Mouse (Mus musculus) lung, embryonic 15.5 days (tissue): ENCODE results near the gene Cdyl2. TPM values are rescaled to one million over a fixed set of nuclear protein-coding genes. Genes with fewer than 3 reads are reported as not detected.

Experiments used
- ATAC-seq: fragments of 200-750 bp; cut with Nextera tagmentation; 2 replicates; pipeline ENCODE4 v1.8.0; 2017; ENCODE audit warnings: moderate number of reproducible peaks, borderline replicate concordance; ENCODE audit not compliant: low FRiP score, low TSS enrichment; ENCODE audit errors: extremely low read depth
- H3K27ac ChIP-seq: fragments of 300-500 bp; sonication (generic); 2 replicates; pipeline ENCODE4 v1.5.1; 2015; ENCODE audit warnings: moderate library complexity, mild to moderate bottlenecking, inconsistent platforms
- H3K27me3 ChIP-seq: fragments of 300-500 bp; sonication (generic); 2 replicates; pipeline ENCODE4 v1.6.1; 2015; ENCODE audit warnings: inconsistent platforms
- H3K36me3 ChIP-seq: fragments of 300-500 bp; sonication (generic); 2 replicates; pipeline ENCODE4 v1.6.1; 2015; ENCODE audit warnings: inconsistent platforms
- H3K4me1 ChIP-seq: fragments of 300-500 bp; sonication (generic); 2 replicates; pipeline ENCODE4 v1.6.1; 2015; ENCODE audit warnings: inconsistent platforms
- H3K4me2 ChIP-seq: fragments of 300-500 bp; sonication (generic); 2 replicates; pipeline ENCODE4 v1.6.1; 2015; ENCODE audit warnings: inconsistent platforms, mild to moderate bottlenecking, moderate library complexity
- H3K4me3 ChIP-seq: fragments of 300-500 bp; sonication (generic); 2 replicates; pipeline ENCODE4 v1.5.1; 2015; ENCODE audit warnings: mild to moderate bottlenecking, inconsistent platforms
- H3K9ac ChIP-seq: fragments of 300-500 bp; sonication (generic); 2 replicates; pipeline ENCODE4 v1.6.1; 2015; ENCODE audit warnings: inconsistent platforms
- H3K9me3 ChIP-seq: fragments of 300-500 bp; sonication (generic); 2 replicates; pipeline ENCODE4 v1.6.1; 2016; ENCODE audit warnings: inconsistent platforms
- WGBS: fragments of 180-500 bp; shearing (Covaris S2); methylation state at CpG from one replicate; pipeline ENCODE4 v1.1.7; 2015; 5-methylcytosine and 5-hydroxymethylcytosine counted together
- polyA plus RNA-seq: library from polyadenylated mRNA; unstranded; fragments of >200 nt; fragmentation: Nextera tagmentation; extraction: Ambion mirVana; gene quantifications from 2 replicates; pipeline ENCODE4 v1.2.1, GENCODE M21; 2015

Gene Cdyl2
- polyA plus RNA-seq, 1 experiment from 2014 or later, result 6.9 TPM

- no peak for ATAC-seq
- 94% methylated on average over 5 of the region's 5 CpGs for WGBS
- Histone ChIP-seq H3K4me2 (no peak overlapping the region), H3K36me3 (0 out of 2 replicates have a peak, but pooled peaks cover 5% of the 10 kb centered on the region), H3K4me3 (no peak overlapping the region), H3K9ac (no peak overlapping the region), H3K9me3 (no peaks in the 10 kb centered on the region), H3K4me1 (no peaks in the 10 kb centered on the region), H3K27ac (no peak overlapping the region), H3K27me3 (no peaks in the 10 kb centered on the region)
Observed at GRCm38 (mm10) chr8:116573085-116573484, 159.7 kb downstream of the Cdyl2 start.

- Histone ChIP-seq H3K27ac (no peak overlapping the region), H3K36me3 (no peaks in the 10 kb centered on the region), H3K4me3 (no peak overlapping the region), H3K4me1 (no peaks in the 10 kb centered on the region), H3K4me2 (no peak overlapping the region), H3K9ac (no peak overlapping the region), H3K9me3 (no peaks in the 10 kb centered on the region), H3K27me3 (no peaks in the 10 kb centered on the region)
- WGBS, result 79% methylated on average over 3 of the region's 3 CpGs
- ATAC-seq, result no peak
Observed at GRCm38 (mm10) chr8:116552778-116553177, 180.0 kb downstream of the Cdyl2 start.

- Histone ChIP-seq H3K27ac (no peak overlapping the region), H3K36me3 (no peaks in the 10 kb centered on the region), H3K4me1 (no peaks in the 10 kb centered on the region), H3K9ac (no peak overlapping the region), H3K4me3 (no peak overlapping the region), H3K4me2 (no peak overlapping the region), H3K27me3 (no peaks in the 10 kb centered on the region), H3K9me3 (no peaks in the 10 kb centered on the region)
- no peak for ATAC-seq
- WGBS, result 85% methylated on average over 6 of the region's 6 CpGs
Observed at GRCm38 (mm10) chr8:116552255-116552654, 180.5 kb downstream of the Cdyl2 start.

- ATAC-seq, result no peak
- WGBS, result 46% methylated on average over 1 of the region's 1 CpGs
- Histone ChIP-seq H3K4me3 (no peak overlapping the region), H3K9ac (no peak overlapping the region), H3K4me2 (no peak overlapping the region), H3K27me3 (no peaks in the 10 kb centered on the region), H3K36me3 (no peaks in the 10 kb centered on the region), H3K27ac (no peak overlapping the region), H3K9me3 (no peaks in the 10 kb centered on the region), H3K4me1 (no peaks in the 10 kb centered on the region)
Observed at GRCm38 (mm10) chr8:116543366-116543765, 189.4 kb downstream of the Cdyl2 start.

- Histone ChIP-seq H3K4me2 (no peak overlapping the region), H3K4me3 (no peak overlapping the region), H3K9ac (no peak overlapping the region), H3K27me3 (no peaks in the 10 kb centered on the region), H3K36me3 (no peaks in the 10 kb centered on the region), H3K27ac (no peak overlapping the region), H3K9me3 (no peaks in the 10 kb centered on the region), H3K4me1 (no peaks in the 10 kb centered on the region)
- ATAC-seq, result no peak
- 81% methylated on average over 5 of the region's 5 CpGs for WGBS
Observed at GRCm38 (mm10) chr8:116542842-116543241, 189.9 kb downstream of the Cdyl2 start.

- Histone ChIP-seq H3K4me1 (no peaks in the 10 kb centered on the region), H3K4me2 (no peak overlapping the region), H3K27ac (no peak overlapping the region), H3K36me3 (no peaks in the 10 kb centered on the region), H3K27me3 (no peaks in the 10 kb centered on the region), H3K9me3 (no peaks in the 10 kb centered on the region), H3K4me3 (no peak overlapping the region), H3K9ac (no peak overlapping the region)
- WGBS, result 76% methylated on average over 1 of the region's 1 CpGs
- no peak for ATAC-seq
Observed at GRCm38 (mm10) chr8:116540136-116540535, 192.7 kb downstream of the Cdyl2 start.

GRCm38 (mm10) chr8:116538763-116539162 is 194.0 kb downstream of the Cdyl2 start:
- 33% methylated on average over 7 of the region's 7 CpGs for WGBS
- H3K4me1 ChIP-seq, result no peaks in the 10 kb centered on the region

GRCm38 (mm10) chr8:116536786-116537185 is 196.0 kb downstream of the Cdyl2 start:
- Histone ChIP-seq H3K27ac (no peak overlapping the region), H3K4me3 (no peak overlapping the region), H3K9ac (no peak overlapping the region), H3K27me3 (no peaks in the 10 kb centered on the region), H3K4me1 (no peaks in the 10 kb centered on the region), H3K4me2 (no peak overlapping the region), H3K36me3 (no peaks in the 10 kb centered on the region), H3K9me3 (peaks cover 4% of the 10 kb centered on the region; the same call in 1 of the 2 replicates)
- no peak for ATAC-seq
- WGBS, result 69% methylated on average over 5 of the region's 5 CpGs

More at GRCm38 (mm10) chr8:116538763-116539162, 194.0 kb downstream of the Cdyl2 start:
- no peaks in the 10 kb centered on the region for H3K27me3 ChIP-seq
- no peak overlapping the region for H3K4me3 ChIP-seq
- H3K36me3 ChIP-seq, result no peaks in the 10 kb centered on the region
- no peak for ATAC-seq
- H3K9me3 ChIP-seq, result no peaks in the 10 kb centered on the region
- H3K9ac ChIP-seq, result no peak overlapping the region
- H3K27ac ChIP-seq, result no peak overlapping the region
- no peak overlapping the region for H3K4me2 ChIP-seq

- Histone ChIP-seq H3K27ac (no peak overlapping the region), H3K27me3 (no peaks in the 10 kb centered on the region), H3K4me2 (no peak overlapping the region), H3K36me3 (no peaks in the 10 kb centered on the region), H3K9ac (no peak overlapping the region), H3K4me3 (no peak overlapping the region), H3K4me1 (no peaks in the 10 kb centered on the region), H3K9me3 (peaks cover 4% of the 10 kb centered on the region; the same call in 1 of the 2 replicates)
- WGBS, result 72% methylated on average over 6 of the region's 6 CpGs
- ATAC-seq, result no peak
Observed at GRCm38 (mm10) chr8:116533081-116533480, 199.7 kb downstream of the Cdyl2 start.

GRCm38 (mm10) chr8:116528736-116529135 is 204.1 kb downstream of the Cdyl2 start:
- Histone ChIP-seq H3K36me3 (no peaks in the 10 kb centered on the region), H3K9me3 (peaks cover 4% of the 10 kb centered on the region; the same call in 1 of the 2 replicates), H3K4me3 (no peak overlapping the region), H3K9ac (no peak overlapping the region), H3K4me1 (no peaks in the 10 kb centered on the region), H3K27ac (no peak overlapping the region), H3K4me2 (no peak overlapping the region), H3K27me3 (no peaks in the 10 kb centered on the region)
- WGBS, result 69% methylated on average over 7 of the region's 7 CpGs
- ATAC-seq, result no peak

GRCm38 (mm10) chr8:116524915-116525314 is 207.9 kb downstream of the Cdyl2 start:
- no peak for ATAC-seq
- Histone ChIP-seq H3K4me1 (no peaks in the 10 kb centered on the region), H3K27me3 (no peaks in the 10 kb centered on the region), H3K36me3 (no peaks in the 10 kb centered on the region), H3K4me3 (no peak overlapping the region), H3K9ac (no peak overlapping the region), H3K9me3 (no peaks in the 10 kb centered on the region), H3K27ac (no peak overlapping the region), H3K4me2 (no peak overlapping the region)
- WGBS, result 84% methylated on average over 7 of the region's 7 CpGs
